Comparison of ENCODE assay signal across 8 mouse cellular contexts in genomic region chr11:52365143-52365542, GRCm38 (mm10). TPM values are rescaled to one million over a fixed set of nuclear protein-coding genes. Genes with fewer than 3 reads are reported as not detected.
DNase-seq lines count a peak whose midpoint lies in the region; ATAC-seq and TF ChIP-seq lines count a peak whose summit lies in the region.

No protein-coding gene starts in this region.

- H3K4me2 ChIP-seq in embryonic facial prominence, embryonic 13.5 days = peak overlapping the region; percentile 40
- H3K4me2 ChIP-seq in heart, embryonic 16.5 days (ENCODE audit: low read depth, low read length) = peak overlapping the region; percentile 66
- peak overlapping the region; percentile 30 for H3K4me2 ChIP-seq in liver, embryonic 12.5 days

- TF ChIP-seq CTCF in left cerebral cortex, adult 2 months (IDR thresholded peaks at IDR 0.05) = no peak

- peak overlapping the region; percentile 37; the same call in 1 of the 2 replicates for H3K9ac ChIP-seq in embryonic facial prominence, embryonic 13.5 days
- H3K9ac ChIP-seq in heart, embryonic 16.5 days (ENCODE audit: low read length) = peak overlapping the region; percentile 46
- peak overlapping the region; percentile 40; the same call in 1 of the 2 replicates for H3K9ac ChIP-seq in liver, embryonic 12.5 days

- ATAC-seq in embryonic facial prominence, embryonic 13.5 days (ENCODE audit: insufficient number of reproducible peaks, insufficient read depth, low FRiP score, low TSS enrichment, low read depth) = no peak
- ATAC-seq in heart, embryonic 16.5 days (replicated peaks; ENCODE audit: extremely low read depth, insufficient read depth, low FRiP score) = peak; percentile 35
- no peak for ATAC-seq in liver, embryonic 12.5 days
- ATAC-seq in inflammation-experienced regulatory T-cells, adult 6 months = no peak

- H3K4me1 ChIP-seq in embryonic facial prominence, embryonic 13.5 days = peaks cover 62% of the 10 kb centered on the region
- peaks cover 63% of the 10 kb centered on the region for H3K4me1 ChIP-seq in heart, embryonic 16.5 days (ENCODE audit: control insufficient read depth, insufficient read depth, low read length)
- H3K4me1 ChIP-seq in liver, embryonic 12.5 days = peaks cover 84% of the 10 kb centered on the region

- no peaks in the 10 kb centered on the region for H3K9me3 ChIP-seq in embryonic facial prominence, embryonic 13.5 days
- H3K9me3 ChIP-seq in heart, embryonic 16.5 days (replicated peaks; ENCODE audit: control insufficient read depth, low read length) = no peaks in the 10 kb centered on the region
- H3K9me3 ChIP-seq in liver, embryonic 12.5 days (replicated peaks) = no peaks in the 10 kb centered on the region

- intact Hi-C loops in left cerebral cortex, adult 2 months (cut with DNase I) = no loop called here

- 0 out of 2 replicates have a peak, but pooled peaks cover 2% of the 10 kb centered on the region for H3K36me3 ChIP-seq in embryonic facial prominence, embryonic 13.5 days
- peaks cover 2% of the 10 kb centered on the region; the same call in 1 of the 2 replicates for H3K36me3 ChIP-seq in heart, embryonic 16.5 days (ENCODE audit: control insufficient read depth, insufficient read depth)
- peaks cover 13% of the 10 kb centered on the region for H3K36me3 ChIP-seq in liver, embryonic 12.5 days

- 0 out of 2 replicates have a peak overlapping the region, but pooled peaks have one; percentile 55 for H3K27ac ChIP-seq in left cerebral cortex, adult 2 months
- peak overlapping the region; percentile 71 for H3K27ac ChIP-seq in embryonic facial prominence, embryonic 13.5 days
- peak overlapping the region; percentile 95 for H3K27ac ChIP-seq in heart, embryonic 16.5 days (ENCODE audit: low read length)
- H3K27ac ChIP-seq in liver, embryonic 12.5 days = peak overlapping the region; percentile 55

- WGBS in embryonic facial prominence, embryonic 13.5 days = 64% methylated on average over 1 of the region's 1 CpGs
- 18% methylated on average over 1 of the region's 1 CpGs for WGBS in heart, embryonic 16.5 days
- WGBS in liver, embryonic 12.5 days (ENCODE audit: insufficient replicate concordance) = 56% methylated on average over 1 of the region's 1 CpGs

- DNase-seq in left cerebral cortex, adult 2 months (ENCODE audit: extremely low spot score in 1 of 2, low spot score in 2 of 2) = peak; percentile 30 to 43
- no peak for DNase-seq in left cerebral cortex, adult 11 months (ENCODE audit: low spot score)
- DNase-seq in spleen, adult 18-20 months = no peak
- no peak for DNase-seq in spleen, postnatal 36 days (ENCODE audit: low spot score in 2 of 2)

- H3K4me3 ChIP-seq in left cerebral cortex, adult 2 months = peak overlapping the region; percentile 2; the same call in 1 of the 2 replicates
- no peak overlapping the region for H3K4me3 ChIP-seq in embryonic facial prominence, embryonic 13.5 days
- peak overlapping the region; percentile 32 for H3K4me3 ChIP-seq in heart, embryonic 16.5 days (ENCODE audit: low read length)
- H3K4me3 ChIP-seq in liver, embryonic 12.5 days = no peak overlapping the region

- no peaks in the 10 kb centered on the region for H3K27me3 ChIP-seq in embryonic facial prominence, embryonic 13.5 days
- H3K27me3 ChIP-seq in heart, embryonic 16.5 days (ENCODE audit: control insufficient read depth, insufficient read depth, low read length) = no peaks in the 10 kb centered on the region
- H3K27me3 ChIP-seq in liver, embryonic 12.5 days (replicated peaks) = no peaks in the 10 kb centered on the region

RNA-seq across cellular contexts. Expression of gene Vdac1, which starts 4.5 kb away (rescaled TPM):
- 100 to 1,000 TPM; 518 to 557 TPM for total RNA-seq in left cerebral cortex, adult 2 months (2021)
- polyA plus RNA-seq in embryonic facial prominence, embryonic 13.5 days (2015; fragmentation: Nextera tagmentation; extraction: Ambion mirVana) = 251 and 271 TPM in 2 replicates
- polyA plus RNA-seq in heart, embryonic 16.5 days (2015; fragmentation: Nextera tagmentation; extraction: Ambion mirVana) = 541 and 624 TPM in 2 replicates
- polyA plus RNA-seq in liver, embryonic 12.5 days (2016; fragmentation: Nextera tagmentation; extraction: Ambion mirVana) = 156 and 159 TPM in 2 replicates
- 100 to 1,000 TPM in 1 of 3 experiments, 10 to 100 TPM in 2; 67.6 to 143 (median 84.9) TPM for polyA plus RNA-seq in inflammation-experienced regulatory T-cells, adult 6 months (2017; shearing (Covaris generic))

RNA-seq across cellular contexts. Expression of gene 9530068E07Rik, which starts 31.1 kb away (rescaled TPM):
- 10 to 100 TPM; 59.2 to 64.2 TPM for total RNA-seq in left cerebral cortex, adult 2 months (2021)
- polyA plus RNA-seq in embryonic facial prominence, embryonic 13.5 days (2015; fragmentation: Nextera tagmentation; extraction: Ambion mirVana) = 198 and 229 TPM in 2 replicates
- polyA plus RNA-seq in heart, embryonic 16.5 days (2015; fragmentation: Nextera tagmentation; extraction: Ambion mirVana) = 182 and 205 TPM in 2 replicates
- polyA plus RNA-seq in liver, embryonic 12.5 days (2016; fragmentation: Nextera tagmentation; extraction: Ambion mirVana) = 72.5 and 76.4 TPM in 2 replicates
- 10 to 100 TPM; 36.1 to 45.4 (median 44.5) TPM for polyA plus RNA-seq in inflammation-experienced regulatory T-cells, adult 6 months (2017; shearing (Covaris generic))

Comparison
In these comparisons a context has a peak if more than half of its experiments do, and no peak if none do; other contexts are left out.
1. DNase-seq: peak in left cerebral cortex, adult 2 months (2 of 2); none in left cerebral cortex, adult 11 months (single experiment), spleen, adult 18-20 months (0 of 2) and spleen, postnatal 36 days (0 of 2).
2. H3K4me3 ChIP-seq: peak in left cerebral cortex, adult 2 months (single experiment) and heart, embryonic 16.5 days (single experiment); none in embryonic facial prominence, embryonic 13.5 days (single experiment) and liver, embryonic 12.5 days (single experiment).
3. Peak in every context shown above with its lines, with median percentiles within 50 percentile points of each other: H3K27ac ChIP-seq, H3K4me2 ChIP-seq and H3K9ac ChIP-seq.